Mouse (Mus musculus) lung, postnatal 0 days (tissue): Measurements from ENCODE around the gene Asb2. TPM values are rescaled to one million over a fixed set of nuclear protein-coding genes. Genes with fewer than 3 reads are reported as not detected.

ENCODE experiments used
- ATAC-seq: fragments of 200-750 bp; cut with Nextera tagmentation; 2 replicates; pipeline ENCODE4 v1.8.0; 2017; ENCODE audit warnings: moderate library complexity
- DNase-seq: peaks from one replicate; pipeline ENCODE4 v3.0.0-alpha.2; 2016; ENCODE audit warnings: low spot score
- H3K27ac ChIP-seq: fragments of 300-500 bp; sonication (generic); 2 replicates; pipeline ENCODE4 v1.5.1; 2014; ENCODE audit warnings: antibody characterized with exemption, mild to moderate bottlenecking, low read length, mixed read lengths
- H3K27me3 ChIP-seq: fragments of 300-500 bp; sonication (generic); replicated peaks from 2 replicates; pipeline ENCODE4 v1.6.1; 2014; ENCODE audit warnings: low read length, mixed read lengths; ENCODE audit not compliant: insufficient read depth
- H3K36me3 ChIP-seq: fragments of 300-500 bp; sonication (generic); 2 replicates; pipeline ENCODE4 v1.6.1; 2014; ENCODE audit warnings: low read length, mixed read lengths; ENCODE audit not compliant: insufficient read depth
- H3K4me1 ChIP-seq: fragments of 300-500 bp; sonication (generic); 2 replicates; pipeline ENCODE4 v1.6.1; 2014; ENCODE audit warnings: antibody characterized with exemption, low read depth, low read length, mixed read lengths; ENCODE audit not compliant: insufficient read depth
- H3K4me2 ChIP-seq: fragments of 300-500 bp; sonication (generic); replicated peaks from 2 replicates; pipeline ENCODE4 v1.6.1; 2014; ENCODE audit warnings: low read depth, mild to moderate bottlenecking, low read length, moderate library complexity, mixed read lengths
- H3K4me3 ChIP-seq: fragments of 300-500 bp; sonication (generic); 2 replicates; pipeline ENCODE4 v1.5.1; 2014; ENCODE audit warnings: low read depth, low read length
- H3K9ac ChIP-seq: fragments of 300-500 bp; sonication (generic); replicated peaks from 2 replicates; pipeline ENCODE4 v1.6.1; 2014; ENCODE audit warnings: low read depth, mild to moderate bottlenecking
- H3K9me3 ChIP-seq: fragments of 300-500 bp; sonication (generic); 2 replicates; pipeline ENCODE4 v1.6.1; 2016; ENCODE audit warnings: low read length, mixed read lengths
- CTCF ChIP-seq: IDR thresholded peaks from 2 replicates; pipeline ENCODE4 v1.5.1; 2016; ENCODE audit warnings: antibody characterized with exemption, mild to moderate bottlenecking
- EP300 ChIP-seq: IDR thresholded peaks from 2 replicates; pipeline ENCODE4 v1.6.1; 2016; ENCODE audit warnings: antibody characterized with exemption, mild to moderate bottlenecking, control low read depth
- WGBS: fragments of 180-500 bp; shearing (Covaris S2); extraction: QIAGEN DNeasy Blood & Tissue Kit; methylation state at CpG from one replicate; pipeline ENCODE4 v1.1.7; 2014; 5-methylcytosine and 5-hydroxymethylcytosine counted together
- polyA plus RNA-seq: library from polyadenylated mRNA; unstranded; fragments of >200 nt; fragmentation: Nextera tagmentation; extraction: Ambion mirVana; gene quantifications from 2 replicates; pipeline ENCODE4 v1.2.1, GENCODE M21; 2015

Asb2 gene
- 5.1 TPM in 2 replicates for polyA plus RNA-seq

DNA sequence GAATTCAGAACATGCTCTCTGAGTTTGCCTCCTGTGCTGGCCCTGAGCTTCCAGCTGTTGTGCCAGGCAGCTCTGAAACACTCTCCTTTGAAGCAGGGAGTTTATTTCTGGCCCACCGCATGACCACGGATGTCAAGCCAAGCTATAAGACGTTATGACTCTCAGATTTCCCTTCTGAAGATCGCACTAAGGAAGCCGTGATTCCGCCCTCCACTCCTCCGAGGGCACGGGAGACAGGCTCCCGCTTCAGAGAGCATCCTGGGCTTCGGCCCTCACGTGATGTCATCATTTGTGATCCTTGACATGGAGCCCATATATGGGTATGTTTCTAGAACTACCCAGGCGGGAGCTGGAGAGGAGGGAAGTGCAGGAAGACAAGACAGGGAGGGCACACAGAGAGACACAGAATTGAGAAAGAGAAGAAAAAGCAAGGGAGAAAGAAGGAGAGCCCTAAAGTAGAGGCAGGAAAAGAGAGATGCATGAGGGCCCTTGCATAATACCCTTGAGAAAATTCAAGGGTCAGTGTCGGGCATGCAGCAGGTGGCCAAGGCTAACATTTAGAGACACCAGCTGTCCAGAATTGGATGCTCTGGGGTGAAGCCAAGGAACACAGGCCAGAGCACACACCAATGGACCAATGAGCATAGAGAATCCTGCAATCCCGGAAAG is at the start of gene Asb2:
Asb2 (minus strand) TSS at position 256 of the 669 bp plus-strand sequence.
- Histone ChIP-seq H3K9me3 (no peaks in the 10 kb centered on the region), H3K27ac (no peak within 1 kb of the TSS), H3K4me3 (no peak within 1 kb of the TSS), H3K36me3 (no peaks in the 10 kb centered on the region), H3K27me3 (no peaks in the 10 kb centered on the region), H3K4me2 (no peak within 1 kb of the TSS), H3K4me1 (no peaks in the 10 kb centered on the region), H3K9ac (no peak within 1 kb of the TSS)
- peak; percentile 34 for DNase-seq
- no peak for TF ChIP-seq CTCF
- TF ChIP-seq EP300 = no peak
- ATAC-seq = peak; percentile 52; the same call in 1 of the 2 replicates
- 34% methylated on average over 14 of the region's 14 CpGs for WGBS

DNA sequence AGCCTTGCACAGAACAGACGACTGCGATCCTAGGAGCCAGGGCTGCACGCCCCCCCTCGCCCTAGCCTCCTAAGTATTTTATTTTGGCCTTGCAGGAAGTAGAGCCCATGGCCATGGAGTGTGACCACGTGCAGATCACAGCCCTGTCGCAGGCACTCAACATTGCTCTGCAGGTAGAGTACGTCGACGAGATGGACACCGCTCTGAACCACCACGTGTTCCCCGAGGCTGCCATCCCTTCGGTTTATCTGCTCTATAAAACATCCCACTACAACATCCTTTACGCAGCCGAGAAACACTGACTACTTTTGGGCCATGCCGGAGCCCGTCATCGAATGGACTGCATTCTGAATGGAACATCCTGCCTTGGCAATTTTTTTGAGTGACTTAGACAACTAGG is 48.3 kb upstream of the Asb2 start:
- H3K27me3 ChIP-seq = no peaks in the 10 kb centered on the region
- no peaks in the 10 kb centered on the region for H3K9me3 ChIP-seq
- H3K36me3 ChIP-seq = peaks cover 26% of the 10 kb centered on the region
- WGBS = 80% methylated on average over 18 of the region's 18 CpGs
- TF ChIP-seq CTCF (no peak), EP300 (no peak)
- H3K4me3 ChIP-seq = no peak overlapping the region
- H3K27ac ChIP-seq = no peak overlapping the region
- no peak overlapping the region for H3K9ac ChIP-seq
- no peaks in the 10 kb centered on the region for H3K4me1 ChIP-seq
- ATAC-seq (no peak), DNase-seq (no peak)
- H3K4me2 ChIP-seq = no peak overlapping the region

- 64% methylated on average over 7 of the region's 7 CpGs for WGBS
- Histone ChIP-seq H3K9ac (no peak overlapping the region), H3K4me3 (no peak overlapping the region), H3K4me1 (no peaks in the 10 kb centered on the region), H3K27ac (peak overlapping the region; percentile 71), H3K27me3 (no peaks in the 10 kb centered on the region), H3K9me3 (no peaks in the 10 kb centered on the region), H3K36me3 (no peaks in the 10 kb centered on the region), H3K4me2 (no peak overlapping the region)
- TF ChIP-seq CTCF (no peak), EP300 (0 out of 2 replicates have a peak, but pooled peaks have one; percentile 16)
- DNase-seq (peak; percentile 65), ATAC-seq (peak; percentile 67)
Measured at GRCm38 (mm10) chr12:103396751-103397150, 41.0 kb upstream of the Asb2 start.

DNA sequence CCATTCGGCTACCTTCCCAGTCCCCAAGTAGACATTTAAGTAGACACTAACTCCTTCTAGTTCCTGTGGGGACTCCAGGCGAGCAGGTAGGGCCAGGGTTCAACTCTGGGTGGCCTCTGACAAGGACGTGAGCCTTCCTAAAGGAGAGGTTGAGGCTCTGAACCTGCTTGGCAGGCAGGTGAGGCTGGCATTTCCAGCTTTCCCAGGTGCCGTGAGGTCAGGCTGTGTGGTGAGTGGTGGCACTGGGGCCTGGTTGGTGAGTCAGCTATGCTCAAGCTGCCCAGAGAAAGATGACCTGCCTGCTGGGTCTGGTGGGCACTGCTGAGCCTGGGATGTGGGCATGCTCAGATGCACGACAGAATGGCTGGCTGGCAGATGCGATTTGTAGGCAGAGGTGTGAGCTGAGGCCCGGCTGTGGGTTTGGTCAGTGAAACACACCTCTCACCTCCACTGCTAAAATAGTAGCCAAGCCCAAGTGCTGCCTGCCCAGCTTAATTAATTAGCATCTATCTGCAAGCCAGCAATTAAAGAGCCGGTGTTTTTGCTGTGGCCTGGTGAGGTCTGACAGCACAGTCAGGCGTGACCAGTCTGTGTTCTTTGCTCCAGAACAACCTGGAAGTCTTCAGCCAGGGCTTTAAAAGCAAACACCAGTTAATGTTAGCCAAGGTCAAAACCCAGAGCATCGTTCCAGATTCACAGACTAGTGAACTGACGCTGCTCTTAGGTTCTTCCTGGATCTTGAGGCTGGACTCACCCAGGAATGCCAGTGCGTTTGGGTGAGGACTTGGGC is 39.9 kb upstream of the Asb2 start:
- H3K4me3 ChIP-seq = no peak overlapping the region
- TF ChIP-seq CTCF (no peak), EP300 (no peak)
- H3K36me3 ChIP-seq = no peaks in the 10 kb centered on the region
- H3K9me3 ChIP-seq = no peaks in the 10 kb centered on the region
- no peak overlapping the region for H3K4me2 ChIP-seq
- H3K27me3 ChIP-seq = no peaks in the 10 kb centered on the region
- no peak for DNase-seq
- H3K27ac ChIP-seq = no peak overlapping the region
- whole genome bisulfite sequencing = 50% methylated on average over 12 of the region's 12 CpGs
- no peak for ATAC-seq
- H3K9ac ChIP-seq = no peak overlapping the region
- no peaks in the 10 kb centered on the region for H3K4me1 ChIP-seq

GRCm38 (mm10) chr12:103393528-103393927 is 37.7 kb upstream of the Asb2 start:
- no peak overlapping the region for H3K4me3 ChIP-seq
- TF ChIP-seq EP300 (no peak), CTCF (no peak)
- no peak overlapping the region for H3K9ac ChIP-seq
- no peak overlapping the region for H3K4me2 ChIP-seq
- no peak overlapping the region for H3K27ac ChIP-seq
- H3K27me3 ChIP-seq = no peaks in the 10 kb centered on the region
- H3K4me1 ChIP-seq = peaks cover 7% of the 10 kb centered on the region; the same call in 1 of the 2 replicates
- no peaks in the 10 kb centered on the region for H3K36me3 ChIP-seq
- DNase-seq = no peak
- H3K9me3 ChIP-seq = no peaks in the 10 kb centered on the region
- no peak for ATAC-seq
- whole genome bisulfite sequencing = 38% methylated on average over 6 of the region's 6 CpGs

DNA sequence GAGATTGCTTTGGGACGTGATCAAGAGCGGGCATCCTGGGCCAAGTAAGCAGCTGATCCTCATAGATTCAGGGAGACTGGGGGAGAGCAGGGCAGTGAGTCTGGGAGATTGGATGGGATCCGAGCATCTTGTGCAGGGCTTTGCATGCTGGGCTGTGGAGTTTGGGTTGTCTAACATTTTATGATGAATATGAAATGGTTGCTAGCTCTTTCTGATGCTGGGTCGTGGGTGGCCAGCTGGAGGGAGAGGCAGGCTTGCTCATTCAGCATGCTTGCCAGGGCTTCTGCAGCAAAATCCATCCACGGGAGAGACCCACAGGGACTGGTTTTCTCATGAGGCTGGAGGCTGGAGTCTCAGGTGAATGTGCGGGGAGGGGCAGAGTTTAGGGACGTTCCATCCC is 35.3 kb upstream of the Asb2 start:
- Histone ChIP-seq H3K4me1 (peaks cover 7% of the 10 kb centered on the region; the same call in 1 of the 2 replicates), H3K9me3 (no peaks in the 10 kb centered on the region), H3K27ac (no peak overlapping the region), H3K9ac (no peak overlapping the region), H3K36me3 (no peaks in the 10 kb centered on the region), H3K4me2 (no peak overlapping the region), H3K27me3 (no peaks in the 10 kb centered on the region), H3K4me3 (no peak overlapping the region)
- ATAC-seq = no peak
- 59% methylated on average over 7 of the region's 7 CpGs for WGBS
- TF ChIP-seq CTCF (no peak), EP300 (no peak)
- no peak for DNase-seq
